Mouse (Mus musculus) layer of hippocampus, postnatal 14 days (tissue): ENCODE measurements around the gene Tma7. TPM values are rescaled to one million over a fixed set of nuclear protein-coding genes. Genes with fewer than 3 reads are reported as not detected.

Source experiments
- DNase-seq, 2 experiments: peaks; one replicate each; pipeline ENCODE4 v3.0.0; 2021 to 2022; ENCODE audit warnings: low spot score in 2 of 2, mixed read lengths in 1 of 2
- total RNA-seq, 2 experiments: library from RNA; stranded (reverse); gene quantifications; 2 replicates each; pipeline ENCODE4 v1.2.3; 2021

Tma7 gene
- total RNA-seq, 2 experiments from 2014 or later: 304 to 316 TPM

DNA sequence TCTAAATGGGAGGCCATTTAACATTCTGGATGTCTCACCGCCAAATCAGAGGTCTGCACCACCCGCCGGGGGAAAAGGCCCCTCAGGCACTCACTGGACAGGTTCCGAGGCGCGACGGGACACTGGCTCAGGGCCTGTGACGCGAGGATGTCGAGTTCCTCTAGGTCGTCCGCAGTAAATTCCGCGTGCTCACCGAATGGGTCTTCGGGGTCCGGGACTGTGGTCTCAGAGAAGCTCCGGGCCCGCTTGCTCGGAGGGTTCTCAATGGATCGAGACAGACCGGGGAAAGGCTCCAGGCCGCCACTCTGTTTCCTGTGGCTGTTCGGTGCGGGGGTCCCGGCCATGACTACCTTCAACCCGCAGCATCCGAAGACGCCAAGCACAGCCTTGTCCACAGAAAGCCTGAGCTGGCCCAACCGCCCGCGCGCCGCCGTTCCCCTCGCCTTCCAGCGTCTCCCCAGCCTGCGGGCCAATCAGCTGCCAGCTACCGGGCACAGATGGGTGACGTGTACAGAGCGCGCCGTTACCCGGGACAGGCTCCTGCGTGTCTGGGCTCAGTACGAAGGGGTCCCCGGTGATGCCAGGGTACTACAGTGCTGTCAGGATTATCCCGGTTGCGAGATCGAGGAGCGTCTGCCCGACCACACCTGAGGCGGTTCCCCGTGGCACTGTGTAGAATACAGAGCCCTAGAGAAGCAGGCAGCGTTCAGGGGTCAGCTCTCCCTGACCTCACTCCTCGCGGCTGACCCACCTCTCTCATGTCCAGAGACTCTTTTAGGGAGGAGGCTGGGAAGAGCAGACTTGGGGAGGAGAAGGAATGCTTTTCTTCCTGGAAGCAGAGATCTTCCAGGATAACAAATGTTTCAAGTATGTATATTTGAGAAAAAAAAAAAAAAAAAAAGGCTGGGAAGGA, 8.5 kb downstream of the Tma7 start, which contains the start of gene Atrip:
Atrip (minus strand) TSS at position 464 of the 913 bp plus-strand sequence.
- DNase-seq: peak; percentile 92 to 96

DNA sequence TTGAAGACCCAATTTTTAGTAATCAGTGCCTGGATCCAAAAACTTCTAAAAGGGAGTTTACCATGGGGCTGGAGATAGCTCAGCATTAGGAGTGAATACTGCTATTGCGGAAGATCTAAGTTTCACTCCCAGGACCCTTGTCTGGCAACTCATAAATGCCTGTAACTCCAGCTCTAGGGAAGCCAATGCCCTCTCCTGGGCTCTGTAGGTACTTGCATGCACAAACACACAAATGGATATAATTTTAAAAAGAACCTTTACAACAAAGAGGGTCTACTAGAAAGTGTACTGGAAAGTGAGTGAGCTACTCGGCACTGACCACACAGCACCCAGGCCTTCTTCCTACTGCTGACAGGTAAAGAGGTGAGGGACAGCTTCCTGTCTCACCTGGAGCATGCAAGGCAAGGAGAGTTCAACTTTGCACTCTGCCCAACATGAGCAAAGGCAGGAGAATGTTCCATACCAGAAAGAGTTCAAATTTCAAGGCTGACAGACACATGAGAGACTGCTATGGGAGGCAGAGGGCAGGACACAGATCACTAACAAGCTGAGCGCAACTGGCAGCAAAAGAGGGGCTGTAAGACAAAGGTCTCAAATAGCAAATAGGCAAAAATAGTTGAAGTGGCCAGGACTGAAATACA, 14.2 kb downstream of the Tma7 start:
- DNase-seq: no peak

DNA sequence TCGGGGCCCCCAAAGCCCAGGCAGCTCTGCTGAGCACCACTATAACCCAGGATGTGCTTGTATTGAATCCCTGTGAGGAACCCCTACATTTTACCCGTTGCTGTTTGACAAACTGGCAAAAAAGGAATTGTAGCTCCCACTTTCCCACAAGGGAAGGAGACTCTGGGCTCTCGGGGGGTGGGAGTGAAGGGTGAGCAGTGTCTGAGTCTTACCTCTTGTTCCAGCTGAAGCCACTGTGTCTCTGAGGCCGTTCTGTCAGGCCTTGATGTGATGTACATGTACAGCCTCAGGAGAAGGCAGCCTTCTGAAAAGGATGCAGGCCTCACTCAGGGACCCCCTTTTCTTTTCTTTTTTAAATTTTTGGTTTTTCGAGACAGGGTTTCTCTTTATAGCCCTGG, 21.5 kb downstream of the Tma7 start:
- no peak for DNase-seq

DNA sequence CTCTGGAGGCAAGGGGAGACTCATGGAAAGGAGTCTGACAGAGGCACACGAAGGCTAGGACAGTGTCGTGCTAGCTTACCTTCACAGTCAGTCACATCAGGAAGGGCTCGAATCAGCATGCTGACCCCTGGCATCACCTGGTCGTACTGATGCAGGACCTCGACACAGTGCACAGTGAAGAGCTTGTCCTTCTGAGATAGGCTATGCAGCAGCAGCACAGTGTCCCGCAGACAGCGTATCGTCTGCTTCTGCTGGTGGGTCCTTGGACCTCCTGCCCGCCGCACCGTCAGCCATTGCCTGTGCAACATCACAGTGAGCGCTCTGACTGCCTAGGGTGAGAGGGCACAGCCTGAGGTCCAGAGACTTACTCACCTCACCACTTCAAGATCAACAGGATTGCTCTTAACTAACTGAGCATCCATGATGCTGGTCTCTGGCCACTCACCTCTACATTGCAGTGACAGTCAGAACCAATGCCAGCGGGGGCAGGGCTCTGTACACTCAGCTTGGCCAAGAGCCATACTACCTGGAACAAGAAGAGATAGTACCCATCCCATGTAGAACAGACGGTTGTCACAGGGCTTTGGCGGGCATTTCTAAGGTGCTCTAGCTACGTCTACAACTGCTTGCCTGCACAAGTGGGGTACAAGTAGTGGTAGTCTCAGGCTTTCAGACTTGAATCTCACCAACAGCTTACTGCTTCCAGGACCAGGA, 22.0 kb downstream of the Tma7 start:
- no peak for DNase-seq

DNA sequence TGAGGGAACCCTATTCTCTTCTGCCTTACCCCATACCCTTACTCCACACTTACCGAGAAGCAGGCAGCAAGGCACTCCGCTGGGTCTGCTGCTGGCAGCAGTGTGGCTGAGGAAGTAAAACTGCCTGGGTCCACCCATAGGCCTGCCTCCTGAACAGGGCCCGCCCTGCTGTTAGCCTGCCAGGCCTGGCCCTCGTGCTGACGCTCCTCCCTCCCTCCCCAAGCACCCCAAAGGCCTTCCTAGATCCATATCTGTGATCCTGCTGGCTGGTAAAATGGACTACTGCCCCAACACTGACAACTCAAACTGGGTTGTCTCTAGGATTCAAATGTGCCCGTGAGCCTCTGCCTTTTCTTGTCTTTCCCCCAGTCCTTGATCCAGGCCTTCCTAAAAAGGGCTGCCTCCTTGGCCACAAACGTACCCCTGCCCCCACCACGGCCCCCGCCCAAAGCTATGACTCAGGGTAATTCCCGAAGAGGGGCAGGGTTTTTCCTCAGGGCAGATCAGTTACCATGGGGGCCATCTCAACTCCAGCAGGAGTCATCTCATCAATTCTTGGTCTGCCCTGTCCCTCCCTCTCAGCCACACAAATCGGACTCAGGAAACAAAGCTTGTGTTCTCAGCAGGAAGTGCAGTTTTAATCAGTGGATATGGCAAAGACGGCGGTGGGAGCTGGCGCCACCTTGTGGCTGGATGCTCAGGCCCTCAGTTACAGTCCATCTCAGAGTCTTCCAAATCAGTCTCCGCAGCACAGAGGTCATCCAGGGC, 23.1 kb downstream of the Tma7 start, which contains the start of gene Trex1:
Trex1 (minus strand) TSS at position 599 of the 768 bp plus-strand sequence.
- peak; percentile 89 to 90 for DNase-seq

DNA sequence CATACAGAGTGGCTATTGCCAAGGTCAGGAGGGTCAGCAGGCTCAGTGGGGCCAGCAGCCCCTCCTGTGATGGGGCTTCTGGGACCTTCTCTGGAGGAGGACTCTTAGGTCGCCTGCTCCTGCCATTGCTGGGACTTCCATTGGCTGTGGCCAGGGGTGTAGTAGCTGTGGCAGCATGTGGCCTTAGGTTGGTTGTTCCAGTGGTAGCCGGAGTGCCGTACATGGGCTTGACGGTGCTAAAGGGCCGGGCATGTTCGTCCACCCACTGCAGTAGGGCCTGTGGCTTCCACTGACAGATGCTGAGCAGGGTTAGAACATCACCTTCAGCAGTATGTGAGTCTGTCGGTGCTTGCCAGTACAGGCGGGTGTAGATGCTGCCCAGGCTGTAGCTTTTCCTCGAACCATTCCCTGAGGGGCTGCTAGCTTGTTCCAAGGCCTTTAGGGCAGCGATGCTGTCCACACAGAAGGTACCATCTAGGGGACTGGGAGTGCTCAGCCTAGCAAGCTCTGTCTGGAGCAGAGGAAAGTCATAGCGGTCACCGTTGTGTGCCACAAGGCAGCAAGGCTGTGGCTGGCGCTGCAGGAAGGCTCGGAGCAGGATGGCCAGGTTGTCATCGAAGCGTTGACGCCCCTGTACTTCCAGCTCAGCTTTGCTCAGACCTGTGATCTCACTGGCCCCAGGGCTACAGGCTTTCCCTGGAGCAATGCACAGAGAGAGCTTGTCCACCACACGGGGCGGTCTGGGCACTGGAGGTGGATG, 24.2 kb downstream of the Tma7 start:
- DNase-seq: no peak

DNA sequence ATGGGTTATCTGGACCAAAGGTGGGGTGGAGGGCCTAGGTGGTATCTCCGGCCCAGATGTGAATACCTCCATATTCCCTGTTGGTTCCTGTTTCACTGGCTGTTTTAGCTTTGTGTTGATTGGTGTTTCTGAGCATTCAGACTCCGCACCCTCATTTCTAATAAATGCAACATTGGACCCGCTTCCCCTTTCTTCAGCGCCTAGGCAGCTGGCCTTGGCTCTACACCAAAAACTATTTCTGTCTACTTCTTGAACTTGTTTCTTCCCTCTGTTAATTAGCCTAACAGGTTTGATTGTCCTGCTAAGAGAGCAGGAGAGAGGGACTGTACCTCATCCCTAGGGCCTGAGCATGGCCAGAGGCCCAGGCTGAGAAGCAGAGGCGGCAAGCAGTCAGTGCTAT, 24.8 kb downstream of the Tma7 start:
- no peak for DNase-seq

DNA sequence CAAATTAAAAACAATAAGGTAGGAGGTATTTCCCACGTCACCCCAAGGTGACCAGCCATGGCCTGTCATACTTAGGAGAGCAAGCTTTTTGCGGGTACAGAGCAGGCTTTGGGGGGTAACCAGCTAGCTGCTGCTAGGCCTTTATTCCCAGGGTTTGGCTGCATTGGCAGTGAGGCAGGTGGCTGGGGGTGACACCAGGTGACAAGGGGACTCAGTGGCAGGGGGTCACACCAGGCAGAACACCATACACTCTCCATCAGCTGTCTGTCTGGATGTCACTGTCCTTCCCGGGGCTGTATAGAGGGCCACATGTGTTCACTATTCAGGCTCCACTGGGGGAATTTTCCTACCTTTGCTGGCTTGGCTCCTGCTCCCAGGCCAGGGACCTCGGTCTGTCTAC, 25.5 kb downstream of the Tma7 start:
- DNase-seq: no peak

DNA sequence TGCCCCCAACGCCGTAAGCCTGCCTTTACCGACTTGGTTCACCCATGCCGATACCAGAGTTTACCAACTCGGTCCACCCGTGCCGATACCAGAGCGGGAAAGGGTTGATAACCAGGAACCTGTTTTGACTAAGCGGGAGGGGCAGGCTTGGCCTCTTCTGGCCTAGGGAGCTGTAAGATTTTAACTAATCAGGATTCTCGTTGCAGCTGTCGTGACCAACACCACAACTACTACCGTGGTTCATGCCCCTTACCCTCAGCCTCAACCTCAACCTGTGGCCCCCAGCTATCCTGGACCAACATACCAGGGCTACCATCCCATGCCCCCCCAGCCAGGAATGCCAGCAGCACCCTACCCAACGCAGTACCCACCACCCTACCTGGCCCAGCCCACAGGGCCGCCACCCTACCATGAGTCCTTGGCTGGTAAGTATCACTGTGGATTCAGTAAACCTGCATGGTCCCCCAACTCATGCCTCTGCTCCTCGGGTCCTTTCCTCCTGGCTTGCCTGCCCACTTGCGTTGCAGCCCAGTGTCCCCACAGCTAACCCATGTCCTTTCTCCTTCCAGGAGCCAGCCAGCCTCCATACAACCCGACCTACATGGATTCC, 26.2 kb downstream of the Tma7 start:
- no peak for DNase-seq

DNA sequence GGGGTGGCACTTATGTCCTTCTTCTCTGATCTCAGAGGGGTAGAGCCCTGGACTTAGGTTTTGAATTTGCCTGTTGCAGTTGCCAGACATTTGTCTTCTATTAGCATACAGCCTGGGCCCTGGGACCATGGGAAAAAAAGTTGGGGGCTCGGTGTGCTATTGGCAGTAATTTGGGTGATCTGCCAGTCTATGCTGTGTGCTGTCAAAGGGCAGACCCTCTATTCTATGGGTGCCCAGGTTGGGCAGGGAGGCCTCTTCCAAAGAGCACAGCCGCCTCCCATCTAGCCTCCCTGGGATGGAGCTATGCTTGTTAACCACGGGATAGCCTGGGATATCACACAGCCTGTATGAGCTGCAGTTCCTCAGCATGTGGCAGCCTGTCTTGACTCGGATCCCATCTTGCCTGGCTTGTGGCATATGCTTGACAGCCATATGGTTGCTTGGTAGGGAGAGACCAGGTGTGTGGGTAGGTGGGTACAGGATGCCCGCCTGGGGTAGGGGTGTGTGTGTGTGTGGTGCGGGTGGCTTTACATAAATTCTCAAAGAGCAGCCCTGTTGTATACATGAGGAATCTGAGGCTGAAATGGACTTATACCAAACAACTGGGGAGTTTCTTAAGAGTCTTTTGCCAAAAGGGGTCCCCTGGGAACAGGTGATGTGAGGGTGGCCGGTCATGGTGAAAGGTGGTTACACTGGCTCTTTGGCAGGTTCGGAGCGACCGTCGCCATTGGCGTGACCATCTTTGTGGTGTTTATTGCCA, 26.9 kb downstream of the Tma7 start:
- DNase-seq: no peak

DNA sequence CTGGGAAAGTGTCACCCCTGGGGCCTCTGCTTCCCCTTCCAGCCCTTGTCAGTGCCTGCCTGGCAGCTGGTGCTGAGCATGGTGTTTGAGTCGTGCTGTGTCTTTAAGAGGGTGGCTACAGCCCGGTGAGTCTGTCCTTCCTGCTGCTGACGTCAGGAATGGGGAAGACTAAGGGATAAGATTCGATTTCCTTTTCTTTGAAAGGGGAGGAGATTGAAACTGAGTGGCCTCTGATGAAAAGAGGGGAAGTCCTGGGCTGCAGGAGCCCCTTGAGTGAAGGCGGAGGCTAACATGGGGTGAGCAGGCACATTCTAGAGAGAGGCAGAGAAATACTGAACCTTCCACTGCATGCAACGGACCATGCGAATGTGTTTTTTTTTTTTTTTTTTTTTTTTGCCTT, 27.7 kb downstream of the Tma7 start:
- peak; percentile 57 to 84 for DNase-seq

DNA sequence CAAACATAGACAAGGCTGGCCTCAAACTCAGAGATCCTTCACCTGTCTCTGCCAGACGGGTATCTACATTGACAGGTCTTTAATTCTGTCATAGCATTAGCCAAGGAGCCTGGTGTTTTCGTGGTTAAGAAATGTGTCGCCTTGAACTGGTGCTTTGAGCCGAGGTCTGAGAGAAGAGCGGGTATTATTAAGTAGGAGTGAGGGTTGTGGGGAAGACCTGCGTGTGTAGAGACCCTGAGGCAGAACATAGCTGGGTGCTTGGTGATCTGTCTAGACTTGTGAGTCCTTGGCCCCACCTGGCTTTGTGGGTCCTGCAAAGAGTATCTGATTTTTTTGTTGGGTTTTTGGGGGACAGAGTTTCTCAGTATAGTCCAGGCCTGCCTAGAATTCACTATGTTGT, 28.5 kb downstream of the Tma7 start:
- no peak for DNase-seq

DNA sequence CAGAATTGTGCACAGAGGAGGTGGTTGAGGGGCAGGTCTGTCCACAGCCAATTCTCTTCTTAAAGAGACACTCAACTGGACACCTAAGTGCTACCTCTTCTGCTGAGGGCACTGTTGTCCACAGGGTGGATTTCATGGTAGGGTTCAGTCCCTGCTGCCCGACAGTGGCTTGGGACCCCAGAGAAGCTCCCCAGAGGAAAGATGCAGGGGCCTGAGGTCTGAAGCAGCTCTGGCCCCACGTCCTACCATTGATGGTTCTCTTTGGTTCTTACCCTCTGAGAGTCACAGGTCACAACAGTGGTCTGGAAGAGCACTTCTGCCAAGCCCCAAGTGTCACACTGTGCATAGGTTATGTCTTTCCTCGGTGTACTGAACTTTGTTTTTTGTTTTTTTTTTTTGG, 29.0 kb downstream of the Tma7 start:
- DNase-seq: no peak

DNA sequence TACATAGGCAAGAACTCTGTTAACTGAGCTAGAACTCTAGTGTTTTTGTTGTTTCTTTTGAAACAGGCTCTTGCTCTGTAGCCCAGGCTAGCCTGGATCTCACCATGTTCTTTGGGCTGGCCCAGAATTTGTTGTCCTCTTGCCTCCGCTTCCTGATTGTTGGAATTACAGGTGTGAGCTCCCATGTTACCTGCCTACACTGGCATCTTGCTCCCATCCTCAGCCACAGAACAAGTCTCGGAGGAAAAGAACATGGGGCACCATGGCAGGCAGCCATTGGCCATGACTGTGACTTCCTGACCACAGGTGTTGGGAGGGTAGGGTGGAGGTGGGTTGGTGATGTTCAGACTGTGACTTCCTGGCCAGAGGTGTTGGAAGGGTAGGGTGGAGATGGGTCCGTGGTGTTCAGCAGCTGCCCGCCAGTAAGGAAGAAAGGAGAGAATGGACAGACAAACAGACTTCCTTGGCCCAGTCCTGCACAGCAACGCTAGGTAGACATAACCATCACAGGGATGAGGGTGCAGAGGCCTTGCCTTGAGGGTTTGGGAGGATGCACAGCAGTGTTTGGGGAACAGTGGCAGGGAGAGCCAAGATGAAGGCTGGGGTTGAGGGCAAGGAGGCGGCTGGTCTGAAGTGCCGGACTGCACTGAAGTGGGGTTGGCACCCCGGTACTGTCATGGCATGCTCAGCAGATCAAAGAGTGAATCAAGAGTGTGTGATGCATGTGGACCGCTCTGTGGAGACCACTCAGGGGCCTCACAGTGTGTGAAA, 29.7 kb downstream of the Tma7 start:
- no peak for DNase-seq

DNA sequence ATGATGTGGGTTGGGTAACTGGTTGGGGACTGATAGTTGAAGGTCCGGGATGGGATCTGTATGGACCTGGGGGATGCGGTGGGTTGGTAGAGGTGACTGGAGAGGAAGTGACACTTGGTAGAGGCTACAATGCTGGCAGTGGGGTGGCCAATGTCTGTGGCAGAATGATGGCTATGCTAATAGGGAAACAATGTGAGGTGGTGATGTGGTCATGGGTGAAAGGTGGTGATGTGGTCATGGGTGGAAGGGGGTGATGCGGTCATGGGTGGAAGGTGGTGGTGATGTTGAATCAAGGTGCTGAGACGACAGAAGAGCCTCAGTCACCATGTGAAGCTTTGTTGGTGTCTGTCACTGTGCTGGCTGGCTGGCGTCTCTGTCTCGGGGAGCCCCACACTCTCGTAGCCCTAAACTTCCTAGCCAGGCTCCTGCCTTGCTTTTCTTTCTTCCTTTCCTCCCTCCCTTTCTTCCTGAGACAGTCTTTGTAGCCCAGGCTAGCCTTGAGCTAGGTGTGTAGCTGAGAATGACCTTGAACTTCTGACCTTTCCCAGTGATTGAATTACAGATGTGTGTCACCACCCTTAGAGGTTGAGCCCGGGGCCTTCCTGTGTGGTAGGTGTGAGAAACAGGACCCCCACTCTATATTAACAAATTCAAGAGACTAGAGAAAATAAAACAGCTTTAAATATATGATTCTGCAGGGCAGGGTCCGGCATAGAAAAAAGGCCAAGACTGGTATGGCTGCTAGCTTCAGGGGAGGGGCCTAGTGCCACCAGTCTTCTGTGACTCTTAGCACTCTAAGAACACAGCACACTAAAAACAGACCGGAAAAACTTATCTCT, 30.5 kb downstream of the Tma7 start:
- DNase-seq: no peak

DNA sequence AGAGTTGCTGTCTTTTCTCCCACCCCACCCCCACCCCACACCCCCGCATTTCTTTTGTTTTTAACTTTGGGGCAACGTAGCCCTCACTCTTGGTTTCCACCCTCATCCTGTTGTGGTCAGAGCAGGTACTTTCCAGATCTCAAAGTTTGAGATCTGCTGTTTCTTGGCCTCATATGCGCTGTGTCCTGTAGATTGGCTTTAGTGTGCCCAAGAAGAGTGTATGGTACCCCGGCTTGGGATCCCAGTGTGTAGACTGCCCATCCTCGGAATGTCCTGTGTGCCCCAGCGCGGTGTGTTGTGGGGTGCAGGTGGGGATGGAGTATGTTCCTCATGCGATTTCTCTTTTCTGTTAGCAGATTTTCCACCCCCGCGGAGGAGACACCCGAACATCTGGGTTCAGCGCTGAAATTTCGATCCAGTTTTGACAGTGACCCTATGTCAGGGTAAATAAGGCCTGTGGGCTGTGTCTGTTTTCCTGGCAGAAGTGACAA, 31.3 kb downstream of the Tma7 start:
- DNase-seq: no peak

DNA sequence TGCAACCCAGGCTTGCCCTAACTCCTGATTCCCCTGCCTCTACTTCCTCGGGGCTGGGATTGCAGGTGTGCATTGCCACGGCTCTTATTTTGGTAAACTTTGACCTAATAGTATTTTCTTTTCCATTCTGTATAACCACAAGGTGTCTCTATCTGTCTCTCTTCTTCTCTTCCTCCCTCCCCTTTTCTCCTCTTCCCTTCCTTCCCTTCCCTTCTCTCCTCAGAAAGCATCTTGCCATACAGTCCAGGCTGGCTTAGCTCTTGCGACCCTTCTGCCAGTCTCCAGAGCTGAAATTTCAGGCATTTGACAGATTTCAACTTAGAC, 31.8 kb downstream of the Tma7 start:
- no peak for DNase-seq
